Mouse (Mus musculus) brain, embryonic 14.5 days (tissue): ENCODE measurements at regions not wholly inside any gene's neighbourhood (a gene's known extent, or its start where the extent isn't known, plus 50 kb on each side); places are given as distances from the start of the nearest gene placed in this dataset.

Experiments used
- DNase-seq: peaks from one replicate; pipeline ENCODE4 v3.0.0-alpha.2; 2011; ENCODE audit warnings: low read depth
- CTCF ChIP-seq: fragments of 200-500 bp; IDR thresholded peaks from 2 replicates; pipeline ENCODE4 v1.5.1; 2012; ENCODE audit warnings: inconsistent platforms, mild to moderate bottlenecking, moderate library complexity, borderline replicate concordance; ENCODE audit not compliant: insufficient read depth, insufficient read length; ENCODE audit errors: extremely low read depth
- POLR2A ChIP-seq: fragments of 200-500 bp; IDR thresholded peaks from 2 replicates; pipeline ENCODE4 v1.6.1; 2012; ENCODE audit warnings: mild to moderate bottlenecking, inconsistent platforms, borderline replicate concordance; ENCODE audit not compliant: poor library complexity, insufficient read depth, insufficient read length, severe bottlenecking; ENCODE audit errors: extremely low read depth

DNA sequence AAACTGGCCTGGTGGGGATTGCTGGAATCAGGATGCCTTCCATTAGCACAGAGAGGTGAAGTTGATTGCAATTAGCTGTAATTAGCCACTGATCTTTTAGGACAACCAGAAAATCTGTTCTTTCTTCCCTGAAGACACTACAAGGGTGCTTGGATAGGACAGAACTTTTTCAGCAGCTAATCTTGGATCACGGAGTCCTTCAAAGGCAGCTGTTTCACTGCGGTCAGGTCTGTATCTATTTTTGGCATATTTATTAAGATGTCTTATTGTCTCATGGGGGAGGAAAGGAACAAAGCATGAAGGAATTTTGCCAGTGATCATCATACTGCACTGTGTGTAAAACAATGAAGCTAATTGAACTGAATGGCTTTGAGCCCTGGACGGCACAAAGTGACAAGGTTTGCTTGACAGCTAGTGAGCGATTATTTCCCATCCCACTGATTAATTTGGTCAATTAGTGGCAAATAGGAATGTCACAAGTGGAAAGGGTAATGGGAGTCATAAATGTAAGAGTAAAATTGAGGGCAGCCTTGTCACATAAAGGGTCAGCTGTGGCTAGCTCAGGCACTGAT is 395.8 kb upstream of the Nr5a2 start:
- peak; percentile 45 for DNase-seq
- TF ChIP-seq POLR2A, result no peak
- TF ChIP-seq CTCF, result no peak

- TF ChIP-seq CTCF (no peak), POLR2A (no peak)
Observed at GRCm38 (mm10) chr1:137352390-137353027, 392.3 kb upstream of the Nr5a2 start.

GRCm38 (mm10) chr1:137334137-137334536 is 373.9 kb upstream of the Nr5a2 start:
- no peak for TF ChIP-seq CTCF
- TF ChIP-seq POLR2A, result no peak
- no peak for DNase-seq

More at GRCm38 (mm10) chr1:137352390-137353027, 392.3 kb upstream of the Nr5a2 start:
- DNase-seq, result no peak

DNA sequence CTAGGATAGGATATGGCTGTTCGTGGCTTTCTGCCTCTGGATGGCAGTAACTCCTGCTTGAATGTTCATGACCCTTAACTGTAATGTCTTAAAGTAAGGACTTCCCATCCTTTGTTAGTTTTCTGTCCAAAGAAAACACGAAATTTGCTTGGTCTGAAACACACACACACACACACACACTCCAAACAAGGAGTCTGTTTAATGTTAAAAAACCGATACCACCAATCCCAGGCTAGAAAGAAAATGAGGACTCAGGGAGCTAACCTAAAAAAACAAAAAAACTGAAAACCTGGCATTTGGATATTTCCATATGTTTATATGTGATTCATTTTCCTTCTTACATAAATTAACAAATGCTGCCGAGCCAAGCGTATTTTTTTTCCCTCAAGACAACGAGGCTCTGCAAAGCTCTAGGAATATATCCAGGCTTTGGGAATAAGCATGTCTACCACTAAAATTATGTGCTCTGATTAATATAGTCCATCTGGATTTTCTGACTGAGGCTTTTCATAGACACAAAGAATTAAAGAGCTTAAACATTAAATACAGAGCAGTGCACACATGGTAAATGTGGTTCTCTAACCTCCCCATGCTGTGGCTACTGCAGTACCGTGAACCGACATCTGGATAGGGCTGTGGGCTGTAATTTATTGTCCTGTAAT is 372.0 kb upstream of the Nr5a2 start:
- no peak for TF ChIP-seq POLR2A
- TF ChIP-seq CTCF, result peak; percentile 56; the same call in 1 of the 2 replicates
- DNase-seq, result peak; percentile 87

DNA sequence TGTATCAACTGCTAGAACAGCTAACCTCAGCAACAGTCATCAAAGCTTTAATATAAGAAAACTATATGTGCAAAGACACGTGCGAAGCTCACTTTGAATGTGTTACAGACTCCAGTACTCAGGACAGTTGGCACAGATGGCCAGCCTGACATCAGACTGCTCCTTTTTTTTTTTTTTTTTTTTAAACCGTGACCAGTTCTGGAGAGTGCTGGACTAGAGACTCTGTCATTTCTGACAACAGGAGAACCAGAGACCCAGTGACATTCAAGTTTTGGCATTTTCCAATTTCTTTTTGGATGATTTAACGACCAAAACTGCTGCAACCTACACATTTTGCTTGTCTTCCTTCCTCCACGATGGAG is 371.5 kb upstream of the Nr5a2 start:
- TF ChIP-seq CTCF (no peak), POLR2A (no peak)
- peak; percentile 41 for DNase-seq

GRCm38 (mm10) chr1:137330634-137331033 is 370.4 kb upstream of the Nr5a2 start:
- TF ChIP-seq POLR2A, result no peak
- TF ChIP-seq CTCF, result peak; percentile 65; the same call in 1 of the 2 replicates
- peak; percentile 84 for DNase-seq

DNA sequence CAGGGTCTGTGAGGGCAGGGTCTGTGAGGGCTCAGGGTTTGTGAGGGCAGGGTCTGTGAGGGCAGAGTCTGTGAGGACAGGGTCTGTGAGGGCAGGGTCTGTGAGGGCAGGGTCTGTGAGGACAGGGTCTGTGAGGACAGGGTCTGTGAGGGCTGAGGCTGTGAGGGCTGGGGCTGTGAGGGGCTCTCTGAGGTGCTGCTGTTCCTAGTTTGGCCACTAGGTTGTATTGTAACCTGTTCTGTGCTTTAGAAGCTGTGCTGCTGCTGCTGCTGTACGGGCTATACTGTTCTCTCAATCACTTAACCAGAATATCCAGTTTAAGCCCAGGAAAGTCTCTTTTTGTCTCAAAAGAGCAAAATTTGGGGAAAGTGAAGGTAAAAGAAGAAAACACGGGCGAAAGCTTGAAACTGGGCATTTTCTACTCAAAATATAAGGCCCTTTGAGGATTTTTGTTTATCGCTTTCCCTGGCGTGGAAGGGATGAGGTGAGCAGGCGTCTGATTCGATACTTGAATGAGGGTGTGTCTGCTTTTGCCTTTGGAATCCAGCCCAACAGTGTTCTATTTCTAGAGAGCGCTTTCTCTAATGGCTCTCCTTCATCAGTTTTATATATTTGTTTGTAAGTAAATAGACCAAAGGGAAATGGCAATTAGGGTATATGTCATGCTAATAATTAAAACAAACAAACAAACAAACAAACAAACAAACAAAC is 363.8 kb upstream of the Nr5a2 start:
- peak; percentile 78 for DNase-seq
- TF ChIP-seq POLR2A (no peak), CTCF (peak; percentile 73)

GRCm38 (mm10) chr1:137323035-137323680 is 362.9 kb upstream of the Nr5a2 start:
- DNase-seq, result peak; percentile 77
- TF ChIP-seq POLR2A (no peak), CTCF (no peak)

GRCm38 (mm10) chr1:137302757-137303422 is 342.6 kb upstream of the Nr5a2 start:
- peak; percentile 53 for DNase-seq

DNA sequence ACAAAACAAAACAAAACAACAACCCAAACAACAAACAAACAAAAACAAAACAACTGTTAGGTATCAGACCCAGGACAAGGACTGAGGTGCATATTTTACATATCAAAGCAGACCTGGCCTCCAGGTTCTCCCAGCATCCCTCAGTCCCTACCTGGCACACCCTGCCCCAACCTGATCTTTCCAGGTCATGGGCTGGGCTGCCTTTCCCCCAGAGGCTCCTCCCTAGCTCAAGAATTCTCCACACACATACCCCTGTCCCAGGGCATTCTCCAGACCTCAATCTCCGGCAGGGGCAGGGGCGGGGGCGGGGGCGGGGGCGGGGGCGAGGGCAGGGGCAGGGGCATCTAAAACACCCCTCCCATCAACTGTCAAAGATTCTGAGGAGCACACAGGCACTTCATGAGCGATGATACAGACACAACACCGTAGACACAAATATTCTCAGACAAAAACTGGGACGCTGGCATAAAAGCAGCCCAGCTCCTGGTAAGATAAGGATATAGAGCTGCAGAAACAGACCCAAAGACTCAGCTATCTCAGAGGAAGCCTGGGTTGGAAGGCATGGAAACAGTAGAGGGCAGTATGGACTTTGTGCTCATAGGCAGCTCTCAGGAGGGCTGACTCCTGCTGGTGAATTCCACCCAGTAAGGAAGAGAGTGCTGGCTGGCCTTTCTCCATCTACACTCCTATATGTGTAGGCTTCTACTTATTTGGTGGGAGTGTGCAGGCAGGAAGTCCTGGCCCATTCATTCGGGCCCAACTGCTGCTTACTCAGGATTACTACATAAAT is 337.7 kb upstream of the Nr5a2 start:
- TF ChIP-seq POLR2A (no peak), CTCF (peak; percentile 18; the same call in 1 of the 2 replicates)
- DNase-seq, result peak; percentile 30

More at GRCm38 (mm10) chr1:137302757-137303422, 342.6 kb upstream of the Nr5a2 start:
- TF ChIP-seq POLR2A (no peak), CTCF (no peak)

DNA sequence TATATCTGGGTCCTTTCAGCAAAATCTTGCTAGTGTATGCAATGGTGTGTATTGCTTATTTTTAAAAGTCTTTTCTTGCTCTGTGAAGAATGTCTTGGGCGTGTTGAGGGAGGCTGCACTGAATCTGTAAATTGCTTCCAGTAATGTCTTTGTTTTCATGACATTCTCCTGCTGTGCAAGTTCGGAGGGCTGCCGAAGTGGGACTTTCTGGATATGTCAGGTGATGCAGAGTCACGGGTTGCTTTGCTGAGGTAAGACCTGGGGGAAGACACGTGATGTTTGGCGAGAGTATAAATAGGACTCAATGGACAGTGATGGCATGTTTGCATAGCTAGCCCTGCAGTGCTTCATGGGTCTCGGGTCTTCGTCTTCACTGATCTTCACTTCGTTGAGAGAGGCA is 329.2 kb upstream of the Nr5a2 start:
- no peak for TF ChIP-seq POLR2A
- TF ChIP-seq CTCF, result no peak
- no peak for DNase-seq
